9 mouse cellular contexts compared by ENCODE assay signal in the genomic region with DNA sequence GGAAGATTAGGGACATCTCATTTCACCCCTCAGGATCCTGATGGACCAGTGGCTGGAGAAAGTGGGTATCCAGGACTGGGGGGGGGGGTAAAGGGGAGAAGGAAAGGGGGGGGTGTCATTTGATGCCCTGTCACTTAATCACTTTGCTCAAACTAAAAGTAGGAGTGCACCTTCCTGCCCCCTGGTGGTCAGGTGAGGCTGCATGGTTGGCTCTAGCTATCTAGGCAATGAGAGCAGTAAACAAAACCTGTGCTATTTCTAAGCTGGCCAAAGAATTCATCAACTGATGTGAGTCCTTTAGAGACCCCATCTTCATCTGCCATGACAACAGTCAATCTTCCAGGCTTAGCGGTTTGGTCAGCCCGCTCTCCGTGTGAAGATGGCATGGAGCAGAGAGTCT. TPM values are rescaled to one million over a fixed set of nuclear protein-coding genes. Genes with fewer than 3 reads are reported as not detected.
A peak's percentile ranks its signal among the peaks of the same experiment; 100 is the strongest.
DNase-seq lines count a peak whose midpoint lies in the region; ATAC-seq and TF ChIP-seq lines count a peak whose summit lies in the region.
"Had no signal": no experiment of that assay in that cellular context is flagged by ENCODE, and none has a peak within 500 bp of the region (broad histone marks: within the 10 kb centered on the region; RNA-seq: fewer than 3 reads in every experiment).

No protein-coding gene starts in this region.

- no peak overlapping the region for H3K9ac ChIP-seq in kidney, embryonic 14.5 days (ENCODE audit: low read depth, low read length)
- H3K9ac ChIP-seq in MEL (ENCODE audit: control insufficient read depth, low read depth, low read length, poor library complexity, severe bottlenecking), result no peak overlapping the region
- H3K9ac ChIP-seq in midbrain, embryonic 16.5 days (ENCODE audit: low read depth, low read length), result no peak overlapping the region
- H3K9ac ChIP-seq in hindbrain, embryonic 16.5 days (ENCODE audit: low read depth, low read length), result no peak overlapping the region
- H3K9ac ChIP-seq: liver, embryonic 15.5 days had no signal

- H3K79me2 ChIP-seq in MEL (ENCODE audit: control insufficient read depth, insufficient read depth, low read length, poor library complexity), result no peaks in the 10 kb centered on the region

- WGBS in kidney, adult 2 months, result 57% methylated on average over 3 of the region's 3 CpGs
- WGBS in kidney, embryonic 14.5 days, result 55% methylated on average over 3 of the region's 3 CpGs
- 57% methylated on average over 3 of the region's 3 CpGs for WGBS in midbrain, embryonic 16.5 days
- 65% methylated on average over 3 of the region's 3 CpGs for WGBS in hindbrain, embryonic 16.5 days

- H3K36me3 ChIP-seq in kidney, adult 2 months (ENCODE audit: control insufficient read depth, insufficient read depth, low read length), result no peaks in the 10 kb centered on the region
- H3K36me3 ChIP-seq in kidney, embryonic 14.5 days (ENCODE audit: control insufficient read depth, insufficient read depth, low read length), result no peaks in the 10 kb centered on the region
- no peaks in the 10 kb centered on the region for H3K36me3 ChIP-seq in MEL (ENCODE audit: control insufficient read depth in 1 of 2, insufficient read depth in 2 of 2, low read length in 2 of 2)
- H3K36me3 ChIP-seq in midbrain, embryonic 16.5 days (ENCODE audit: control insufficient read depth, insufficient read depth, low read length), result no peaks in the 10 kb centered on the region
- H3K36me3 ChIP-seq in hindbrain, embryonic 16.5 days (ENCODE audit: control insufficient read depth, insufficient read depth, low read length), result no peaks in the 10 kb centered on the region
- H3K36me3 ChIP-seq: liver, embryonic 15.5 days had no signal

- no peaks in the 10 kb centered on the region; the same call in 1 of the 2 replicates for H3K27me3 ChIP-seq in kidney, adult 2 months (replicated peaks; ENCODE audit: control insufficient read depth, insufficient read depth, low read length)
- H3K27me3 ChIP-seq in kidney, embryonic 14.5 days (ENCODE audit: control insufficient read depth, insufficient read depth, low read length), result peaks cover 21% of the 10 kb centered on the region
- peaks cover 0 to 4% of the 10 kb centered on the region in 2 experiments; a peak in 2 of 4 replicates for H3K27me3 ChIP-seq in MEL (ENCODE audit: control insufficient read depth in 1 of 2, insufficient read depth in 2 of 2, low read length in 2 of 2)
- H3K27me3 ChIP-seq in midbrain, embryonic 16.5 days (ENCODE audit: control insufficient read depth, insufficient read depth, low read depth, low read length), result peaks cover 4% of the 10 kb centered on the region
- H3K27me3 ChIP-seq in hindbrain, embryonic 16.5 days (replicated peaks; ENCODE audit: control insufficient read depth, insufficient read depth, low read length), result peaks cover 3% of the 10 kb centered on the region; the same call in 1 of the 2 replicates

- no peaks in the 10 kb centered on the region for H3K4me1 ChIP-seq in kidney, adult 2 months (ENCODE audit: control insufficient read depth, insufficient read depth, low read length)
- peaks cover 3% of the 10 kb centered on the region for H3K4me1 ChIP-seq in kidney, embryonic 14.5 days (ENCODE audit: control insufficient read depth, insufficient read depth, low read length)
- H3K4me1 ChIP-seq in MEL (ENCODE audit: control insufficient read depth in 1 of 2, insufficient read depth in 2 of 2, low read length in 2 of 2), result no peaks in the 10 kb centered on the region
- H3K4me1 ChIP-seq in cortical plate, adult 2 months (ENCODE audit: control insufficient read depth, insufficient read depth, low read length), result no peaks in the 10 kb centered on the region
- H3K4me1 ChIP-seq in midbrain, embryonic 16.5 days (ENCODE audit: control insufficient read depth, insufficient read depth, low read length), result peaks cover 5% of the 10 kb centered on the region; the same call in 1 of the 2 replicates
- H3K4me1 ChIP-seq in hindbrain, embryonic 16.5 days (ENCODE audit: control insufficient read depth, insufficient read depth, low read depth, low read length), result peaks cover 3% of the 10 kb centered on the region; the same call in 1 of the 2 replicates
- H3K4me1 ChIP-seq: liver, embryonic 15.5 days had no signal

- H3K4me2 ChIP-seq in kidney, embryonic 14.5 days (replicated peaks; ENCODE audit: low read depth, low read length), result no peak overlapping the region
- H3K4me2 ChIP-seq in midbrain, embryonic 16.5 days (ENCODE audit: low read length), result no peak overlapping the region
- H3K4me2 ChIP-seq in hindbrain, embryonic 16.5 days (ENCODE audit: low read length), result no peak overlapping the region
- H3K4me2 ChIP-seq: liver, embryonic 15.5 days had no signal

- no peaks in the 10 kb centered on the region for H3K9me3 ChIP-seq in kidney, embryonic 14.5 days (ENCODE audit: control insufficient read depth, low read length)
- no peaks in the 10 kb centered on the region for H3K9me3 ChIP-seq in MEL (replicated peaks; ENCODE audit: insufficient read depth, low read length)
- H3K9me3 ChIP-seq in midbrain, embryonic 16.5 days (replicated peaks; ENCODE audit: control insufficient read depth, low read length, poor library complexity, severe bottlenecking), result no peaks in the 10 kb centered on the region
- H3K9me3 ChIP-seq in hindbrain, embryonic 16.5 days (ENCODE audit: control insufficient read depth, low read length), result no peaks in the 10 kb centered on the region
- H3K9me3 ChIP-seq: liver, embryonic 15.5 days had no signal

- no peak for ATAC-seq in kidney, embryonic 14.5 days (ENCODE audit: low FRiP score, low TSS enrichment)
- peak; percentile 47; the same call in 1 of the 2 replicates for ATAC-seq in megakaryocyte, adult 5-6 weeks (ENCODE audit: poor library complexity, severe bottlenecking)
- no peak for ATAC-seq in midbrain, embryonic 16.5 days
- ATAC-seq in hindbrain, embryonic 16.5 days, result no peak

- H3K4me3 ChIP-seq in kidney, adult 2 months (ENCODE audit: insufficient read depth, low read depth, low read length), result no peak overlapping the region
- no peak overlapping the region for H3K4me3 ChIP-seq in kidney, embryonic 14.5 days (ENCODE audit: low read length)
- H3K4me3 ChIP-seq in MEL (ENCODE audit: control insufficient read depth in 1 of 2, insufficient read depth in 1 of 2, low read depth in 2 of 2, low read length in 2 of 2), result no peak overlapping the region
- H3K4me3 ChIP-seq in cortical plate, adult 2 months (ENCODE audit: insufficient read depth, low read length), result no peak overlapping the region
- H3K4me3 ChIP-seq in midbrain, embryonic 16.5 days (ENCODE audit: low read depth, low read length), result no peak overlapping the region
- no peak overlapping the region for H3K4me3 ChIP-seq in hindbrain, embryonic 16.5 days (ENCODE audit: low read length)
- H3K4me3 ChIP-seq: liver, embryonic 15.5 days had no signal

- no peak for TF ChIP-seq EP300 in MEL (IDR thresholded peaks at IDR 0.05; ENCODE audit: low read depth in 1 of 2, low read length in 2 of 2)

- H3K27ac ChIP-seq in kidney, adult 2 months (ENCODE audit: insufficient read depth, low read depth, low read length), result no peak overlapping the region
- no peak overlapping the region for H3K27ac ChIP-seq in kidney, embryonic 14.5 days (ENCODE audit: low read depth, low read length)
- H3K27ac ChIP-seq in MEL (ENCODE audit: control insufficient read depth, low read depth, low read length), result no peak overlapping the region
- no peak overlapping the region for H3K27ac ChIP-seq in cortical plate, adult 2 months (ENCODE audit: insufficient read depth, low read length)
- H3K27ac ChIP-seq in midbrain, embryonic 16.5 days (ENCODE audit: low read length), result no peak overlapping the region
- no peak overlapping the region for H3K27ac ChIP-seq in hindbrain, embryonic 16.5 days (ENCODE audit: low read depth, low read length)
- H3K27ac ChIP-seq: liver, embryonic 15.5 days had no signal

- peak; percentile 25 for TF ChIP-seq RAD21 in MEL (IDR thresholded peaks at IDR 0.05; ENCODE audit: low read depth, low read length)

- no peak for TF ChIP-seq POLR2A in kidney, adult 2 months (IDR thresholded peaks at IDR 0.05; ENCODE audit: low read depth, low read length)
- no peak for TF ChIP-seq POLR2A in MEL (IDR thresholded peaks at IDR 0.05; ENCODE audit: control insufficient read depth in 1 of 2, insufficient read depth in 1 of 2, low read depth in 1 of 2, low read length in 2 of 2, poor library complexity in 1 of 2)
- no peak for TF ChIP-seq POLR2A in cortical plate, adult 2 months (IDR thresholded peaks at IDR 0.05; ENCODE audit: extremely low read depth, insufficient read depth, low read length)

- TF ChIP-seq CTCF in kidney, adult 2 months (conservative IDR thresholded peaks at IDR 0.05; ENCODE audit: insufficient read depth, insufficient read length, low read depth, low read length), result peak; percentile 69
- peak; percentile 52 to 79 (median 65) for TF ChIP-seq CTCF in MEL (IDR thresholded peaks at IDR 0.05 in 2 of 3, conservative IDR thresholded peaks at IDR 0.05 in 1 of 3; ENCODE audit: control insufficient read depth in 1 of 3, insufficient read depth in 1 of 3, low read depth in 2 of 3, low read length in 3 of 3, poor library complexity in 1 of 3, severe bottlenecking in 1 of 3)
- peak; percentile 48 for TF ChIP-seq CTCF in cortical plate, adult 2 months (IDR thresholded peaks at IDR 0.05; ENCODE audit: extremely low read depth, insufficient read depth, low read length)

- DNase-seq in kidney, adult 2 months, result peak; percentile 57
- DNase-seq in MEL (ENCODE audit: low read depth, low spot score), result peak; percentile 34
- no peak for DNase-seq in ovary, postnatal 36 days (ENCODE audit: low spot score)

RNA-seq across cellular contexts. Expression of a gene that starts 12.7 kb away (rescaled TPM):
- polyA plus RNA-seq in kidney, adult 2 months (2012; rRNA removed), result 0.48 and 0.62 TPM in 2 replicates
- 0.77 and 0.87 TPM in 2 replicates for polyA plus RNA-seq in kidney, embryonic 14.5 days (2014; fragmentation: Nextera tagmentation; extraction: Ambion mirVana)
- total RNA-seq in MEL (2012; rRNA removed), result 0.20 TPM in 1 of 2 replicates, not detected in the other
- polyA plus RNA-seq in MEL (2012; ENCODE audit: insufficient read depth in 1 of 2, insufficient read length in 2 of 2, low read depth in 1 of 2, low replicate concordance in 2 of 2, missing spikeins in 1 of 2), result under 1 TPM in 1 of 2 experiments, not detected in 1; 0.67 TPM
- 29.2 and 32.9 TPM in 2 replicates for polyA plus RNA-seq in cortical plate, adult 2 months (2012; rRNA removed)
- total RNA-seq in megakaryocyte, adult 5-6 weeks (2015), result 0.04 and 0.11 TPM in 2 replicates
- 0.07 and 0.12 TPM in 2 replicates for total RNA-seq in megakaryocyte, adult 5-6 weeks (2017)
- 9.1 and 9.3 TPM in 2 replicates for polyA plus RNA-seq in midbrain, embryonic 16.5 days (2015; fragmentation: Nextera tagmentation; extraction: Ambion mirVana)
- 8.1 and 9.0 TPM in 2 replicates for polyA plus RNA-seq in hindbrain, embryonic 16.5 days (2015; fragmentation: Nextera tagmentation; extraction: Ambion mirVana)

RNA-seq across cellular contexts. Expression of a gene that starts 46.3 kb away (rescaled TPM):
- polyA plus RNA-seq in kidney, adult 2 months (2012; rRNA removed), result 6.1 and 7.4 TPM in 2 replicates
- 0.31 and 0.43 TPM in 2 replicates for polyA plus RNA-seq in kidney, embryonic 14.5 days (2014; fragmentation: Nextera tagmentation; extraction: Ambion mirVana)
- 0.35 and 0.36 TPM in 2 replicates for total RNA-seq in MEL (2012; rRNA removed)
- under 1 TPM in 1 of 2 experiments, not detected in 1; 0.35 TPM for polyA plus RNA-seq in MEL (2012; ENCODE audit: insufficient read depth in 1 of 2, insufficient read length in 2 of 2, low read depth in 1 of 2, low replicate concordance in 2 of 2, missing spikeins in 1 of 2)
- polyA plus RNA-seq in cortical plate, adult 2 months (2012; rRNA removed), result 5.1 and 5.2 TPM in 2 replicates
- total RNA-seq in megakaryocyte, adult 5-6 weeks (2015), result not detected in 2 replicates
- not detected in 2 replicates for total RNA-seq in megakaryocyte, adult 5-6 weeks (2017)
- polyA plus RNA-seq in midbrain, embryonic 16.5 days (2015; fragmentation: Nextera tagmentation; extraction: Ambion mirVana), result 10.2 and 11.2 TPM in 2 replicates
- polyA plus RNA-seq in hindbrain, embryonic 16.5 days (2015; fragmentation: Nextera tagmentation; extraction: Ambion mirVana), result 9.8 and 11.4 TPM in 2 replicates

RNA-seq across cellular contexts. Expression of a gene that starts 48.6 kb away (rescaled TPM):
- 35.0 and 42.1 TPM in 2 replicates for polyA plus RNA-seq in kidney, adult 2 months (2012; rRNA removed)
- 9.7 and 11.3 TPM in 2 replicates for polyA plus RNA-seq in kidney, embryonic 14.5 days (2014; fragmentation: Nextera tagmentation; extraction: Ambion mirVana)
- total RNA-seq in MEL (2012; rRNA removed), result 7.5 TPM in 2 replicates
- polyA plus RNA-seq in MEL (2012; ENCODE audit: insufficient read depth in 1 of 2, insufficient read length in 2 of 2, low read depth in 1 of 2, low replicate concordance in 2 of 2, missing spikeins in 1 of 2), result 10 to 100 TPM in 1 of 2 experiments, not detected in 1; 11.8 TPM
- polyA plus RNA-seq in cortical plate, adult 2 months (2012; rRNA removed), result 33.0 and 33.7 TPM in 2 replicates
- total RNA-seq in megakaryocyte, adult 5-6 weeks (2015), result 4.1 and 6.4 TPM in 2 replicates
- 5.0 and 8.0 TPM in 2 replicates for total RNA-seq in megakaryocyte, adult 5-6 weeks (2017)
- polyA plus RNA-seq in midbrain, embryonic 16.5 days (2015; fragmentation: Nextera tagmentation; extraction: Ambion mirVana), result 19.2 and 19.7 TPM in 2 replicates
- polyA plus RNA-seq in hindbrain, embryonic 16.5 days (2015; fragmentation: Nextera tagmentation; extraction: Ambion mirVana), result 17.5 and 18.7 TPM in 2 replicates
